Mouse (Mus musculus) ES-Bruce4 (cell line): ENCODE results near the gene Myo3b.

Experiments used
- CTCF ChIP-seq: IDR thresholded peaks from one replicate; pipeline ENCODE4 v1.8.1; 2011; ENCODE audit warnings: low read depth, low read length
- POLR2A ChIP-seq: IDR thresholded peaks from one replicate; pipeline ENCODE4 v1.8.1; 2011; ENCODE audit warnings: low read length; ENCODE audit not compliant: insufficient read depth

- TF ChIP-seq CTCF (no peak), POLR2A (no peak)
Observed at GRCm38 (mm10) chr2:70176823-70177708, 138.1 kb downstream of the Myo3b start.
